ENCODE assay signal across 9 mouse cellular contexts in genomic region chr10:117045175-117046056, GRCm38 (mm10). TPM values are rescaled to one million over a fixed set of nuclear protein-coding genes. Genes with fewer than 3 reads are reported as not detected.
DNase-seq lines count a peak whose midpoint lies in the region; ATAC-seq and TF ChIP-seq lines count a peak whose summit lies in the region.
"Had no signal": no experiment of that assay in that cellular context is flagged by ENCODE, and none has a peak within 500 bp of the region (broad histone marks: within the 10 kb centered on the region; RNA-seq: fewer than 3 reads in every experiment).

Gene Lrrc10 (plus strand): TSS chr10:117045341.

- H3K9me3 ChIP-seq in kidney, postnatal 0 days (replicated peaks; ENCODE audit: low read length): no peaks in the 10 kb centered on the region
- H3K9me3 ChIP-seq in heart, embryonic 14.5 days (ENCODE audit: control insufficient read depth, low read length): no peaks in the 10 kb centered on the region
- H3K9me3 ChIP-seq in neural tube, embryonic 12.5 days: no peaks in the 10 kb centered on the region

- TF ChIP-seq CTCF in kidney, postnatal 0 days (IDR thresholded peaks at IDR 0.05; ENCODE audit: low read depth): no peak

- H3K36me3 ChIP-seq in kidney, postnatal 0 days (ENCODE audit: insufficient read depth, low read length): 0 out of 2 replicates have a peak, but pooled peaks cover 2% of the 10 kb centered on the region
- peaks cover 27% of the 10 kb centered on the region for H3K36me3 ChIP-seq in heart, embryonic 14.5 days (ENCODE audit: control insufficient read depth, insufficient read depth, low read length)
- peaks cover 11% of the 10 kb centered on the region for H3K36me3 ChIP-seq in neural tube, embryonic 12.5 days

- 44% methylated on average over 40 of the region's 40 CpGs for WGBS in kidney, postnatal 0 days
- 14% methylated on average over 40 of the region's 40 CpGs for whole genome bisulfite sequencing in heart, embryonic 14.5 days
- WGBS in neural tube, embryonic 12.5 days: 38% methylated on average over 40 of the region's 40 CpGs

- peaks cover 9% of the 10 kb centered on the region; the same call in 1 of the 2 replicates for H3K4me1 ChIP-seq in kidney, postnatal 0 days (replicated peaks; ENCODE audit: insufficient read depth, low read length)
- H3K4me1 ChIP-seq in heart, embryonic 14.5 days (ENCODE audit: control insufficient read depth in 2 of 2, insufficient read depth in 2 of 2, low read length in 2 of 2): peaks cover 17 to 43% of the 10 kb centered on the region in 2 experiments
- H3K4me1 ChIP-seq in neural tube, embryonic 12.5 days: peaks cover 7% of the 10 kb centered on the region; the same call in 1 of the 2 replicates

- no peak within 1 kb of the TSS for H3K27ac ChIP-seq in kidney, postnatal 0 days
- H3K27ac ChIP-seq in heart, embryonic 14.5 days (replicated peaks in 1 of 2; ENCODE audit: control insufficient read depth in 1 of 2, insufficient read depth in 1 of 2, low read depth in 2 of 2, low read length in 2 of 2): peak within 1 kb of the TSS; percentile 89 to 96
- no peak within 1 kb of the TSS for H3K27ac ChIP-seq in neural tube, embryonic 12.5 days

- no peak for DNase-seq in kidney, postnatal 0 days (ENCODE audit: low spot score)
- DNase-seq in kidney, postnatal 25 days: no peak
- peak; percentile 66 to 76 for DNase-seq in cerebellum, postnatal 25 days
- DNase-seq in layer of hippocampus, postnatal 25 days (ENCODE audit: extremely low spot score in 1 of 2, low spot score in 1 of 2): peak; percentile 31 to 43
- DNase-seq in urinary bladder, postnatal 10 days (ENCODE audit: low spot score): no peak
- DNase-seq in adrenal gland, adult 8-10 months: no peak

- peak within 1 kb of the TSS; percentile 14 for H3K4me2 ChIP-seq in kidney, postnatal 0 days (ENCODE audit: low read length)
- H3K4me2 ChIP-seq in heart, embryonic 14.5 days (ENCODE audit: low read length): peak within 1 kb of the TSS; percentile 71
- peak within 1 kb of the TSS; percentile 41 for H3K4me2 ChIP-seq in neural tube, embryonic 12.5 days (replicated peaks)

- H3K4me3 ChIP-seq in kidney, postnatal 0 days (replicated peaks; ENCODE audit: low read depth, low read length): no peak within 1 kb of the TSS
- peak within 1 kb of the TSS; percentile 60 to 71 for H3K4me3 ChIP-seq in heart, embryonic 14.5 days (ENCODE audit: control insufficient read depth in 1 of 2, insufficient read depth in 1 of 2, low read depth in 1 of 2, low read length in 2 of 2)
- H3K4me3 ChIP-seq in neural tube, embryonic 12.5 days: no peak within 1 kb of the TSS

- no peaks in the 10 kb centered on the region for H3K27me3 ChIP-seq in kidney, postnatal 0 days (ENCODE audit: insufficient read depth, low read length)
- H3K27me3 ChIP-seq in heart, embryonic 14.5 days (ENCODE audit: control insufficient read depth, insufficient read depth, low read length): no peaks in the 10 kb centered on the region
- H3K27me3 ChIP-seq in neural tube, embryonic 12.5 days (replicated peaks): no peaks in the 10 kb centered on the region

- peak; percentile 45; the same call in 1 of the 2 replicates for ATAC-seq in kidney, postnatal 0 days (replicated peaks; ENCODE audit: low FRiP score, low read depth)
- ATAC-seq in heart, embryonic 14.5 days (ENCODE audit: insufficient number of reproducible peaks, insufficient read depth, low FRiP score, low read depth): peak; percentile 35
- peak; percentile 43; the same call in 1 of the 2 replicates for ATAC-seq in neural tube, embryonic 12.5 days (ENCODE audit: low FRiP score, low read depth)

- no peak within 1 kb of the TSS for H3K9ac ChIP-seq in kidney, postnatal 0 days (ENCODE audit: low read depth, low read length)
- H3K9ac ChIP-seq in heart, embryonic 14.5 days (ENCODE audit: low read length): peak within 1 kb of the TSS; percentile 97
- no peak within 1 kb of the TSS for H3K9ac ChIP-seq in neural tube, embryonic 12.5 days

RNA-seq across cellular contexts. Expression of gene Lrrc10, which starts in this region (rescaled TPM):
- not detected in 2 replicates for polyA plus RNA-seq in kidney, postnatal 0 days (2015; fragmentation: Nextera tagmentation; extraction: Ambion mirVana)
- polyA plus RNA-seq in heart, embryonic 14.5 days (2014; fragmentation: Nextera tagmentation; extraction: Ambion mirVana): 80.5 and 84.2 TPM in 2 replicates
- under 1 TPM in 1 of 2 experiments, not detected in 1; 0.33 TPM for total RNA-seq in layer of hippocampus, postnatal 25 days (2021)
- polyA plus RNA-seq in neural tube, embryonic 12.5 days (2016; fragmentation: Nextera tagmentation; extraction: Ambion mirVana): 0.14 TPM in 1 of 2 replicates, not detected in the other
- not detected for total RNA-seq in adrenal gland, adult 8-10 months (2022)
- polyA plus RNA-seq: small intestine, adult 2 months had no signal

Comparison
In these comparisons a context has a peak if more than half of its experiments do, and no peak if none do; other contexts are left out.
1. RNA of gene Lrrc10 (polyA plus RNA-seq): 80.5 to 84.2 TPM in heart, embryonic 14.5 days; 0.14 TPM in neural tube, embryonic 12.5 days and not detected in kidney, postnatal 0 days; every median in the first group is over 10 times any median in the second.
2. Peak in ATAC-seq and H3K4me2 ChIP-seq in kidney, postnatal 0 days; RNA of the gene not detected or under 1 TPM.
3. Peak in DNase-seq in layer of hippocampus, postnatal 25 days; RNA of the gene not detected or under 1 TPM.
4. Peak in ATAC-seq and H3K4me2 ChIP-seq in neural tube, embryonic 12.5 days; RNA of the gene not detected or under 1 TPM.
5. DNase-seq: peak in cerebellum, postnatal 25 days (2 of 2); none in kidney, postnatal 0 days (single experiment), kidney, postnatal 25 days (0 of 2), urinary bladder, postnatal 10 days (single experiment) and adrenal gland, adult 8-10 months (single experiment).
6. H3K27ac ChIP-seq: peak in heart, embryonic 14.5 days (2 of 2); none in kidney, postnatal 0 days (single experiment) and neural tube, embryonic 12.5 days (single experiment).
7. H3K4me2 ChIP-seq: peak in every context shown above with its lines; median percentile 71 in heart, embryonic 14.5 days; 41 in neural tube, embryonic 12.5 days; 14 in kidney, postnatal 0 days.
8. H3K4me3 ChIP-seq: peak in heart, embryonic 14.5 days (2 of 2); none in kidney, postnatal 0 days (single experiment) and neural tube, embryonic 12.5 days (single experiment).
9. Peak in every context shown above with its lines, with median percentiles within 50 percentile points of each other: ATAC-seq.